Mouse (Mus musculus) gastrocnemius, postnatal 36 days (tissue): ENCODE measurements at regions not wholly inside any gene's neighbourhood (a gene's known extent, or its start where the extent isn't known, plus 50 kb on each side); places are given as distances from the start of the nearest gene placed in this dataset.

Experiments
- microRNA-seq, 2 experiments: library from miRNA; unstranded; fragments of <30 nt; microRNA quantifications; one replicate each; pipeline ENCODE4 v1.2.0; 2021

Small RNA genes lying in the stretch of these regions (microRNA-seq; reads per million reads assigned to microRNA genes)
- gene Mir1187 = 0 reads per million in 2 experiments
